Mouse (Mus musculus): ENCODE data around the gene Khdrbs1.

DNA sequence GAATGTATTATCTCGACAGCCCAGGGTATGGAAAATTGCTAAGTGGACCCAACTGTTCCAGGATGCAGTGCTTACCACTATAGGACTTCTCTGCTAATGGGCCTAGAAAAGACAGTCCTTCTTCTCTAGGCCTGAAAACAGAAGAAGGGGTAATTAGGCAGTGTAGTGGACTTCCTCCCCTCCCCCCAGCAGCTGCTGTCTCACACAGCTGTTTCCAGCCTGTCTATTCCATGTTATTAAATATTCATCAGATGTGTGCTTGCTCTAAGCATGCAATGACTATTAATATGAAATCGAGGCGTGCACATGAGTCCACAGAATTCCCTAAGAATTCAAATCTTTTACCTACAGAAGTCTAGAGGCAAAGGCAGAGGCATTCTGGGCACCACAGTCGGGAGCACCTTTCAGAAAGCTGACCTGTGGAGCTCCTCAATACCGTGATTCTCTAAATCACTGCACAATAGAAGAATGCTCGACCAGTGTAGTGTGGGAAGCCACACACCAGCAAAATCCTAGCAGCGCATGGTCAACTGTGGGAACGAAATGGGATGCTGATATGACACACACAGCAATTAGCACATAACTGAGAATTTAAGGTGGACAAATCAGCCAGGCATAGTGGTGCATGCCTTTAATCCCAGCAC is 32.5 kb downstream of the Khdrbs1 start:
- no peak for TF ChIP-seq CTCF (IDR thresholded peaks at IDR 0.05; ENCODE audit: borderline replicate concordance, insufficient read depth, low read depth, low read length)
- no peak for TF ChIP-seq POLR2A (IDR thresholded peaks at IDR 0.05; ENCODE audit: borderline replicate concordance, insufficient read depth, low read length)

All from cerebellum, adult 2 months (tissue).